Mouse (Mus musculus) heart, postnatal 36 days (tissue): Measurements from ENCODE around the gene Minos1. TPM values are rescaled to one million over a fixed set of nuclear protein-coding genes. Genes with fewer than 3 reads are reported as not detected.

Source experiments
- DNase-seq, 2 experiments: peaks; one replicate each; pipeline ENCODE4 v3.0.0; 2021 to 2022
- intact Hi-C: fragments of 180-260 bp; cut with DNase I; formaldehyde crosslinking; loops from one replicate; pipeline ENCODE4 v1.15.1; 2025
- total RNA-seq, 2 experiments: library from RNA; stranded (reverse); gene quantifications; 2 replicates each; pipeline ENCODE4 v1.2.3; 2021

Minos1 gene
- total RNA-seq, 2 experiments from 2014 or later = 679 to 769 TPM

DNA sequence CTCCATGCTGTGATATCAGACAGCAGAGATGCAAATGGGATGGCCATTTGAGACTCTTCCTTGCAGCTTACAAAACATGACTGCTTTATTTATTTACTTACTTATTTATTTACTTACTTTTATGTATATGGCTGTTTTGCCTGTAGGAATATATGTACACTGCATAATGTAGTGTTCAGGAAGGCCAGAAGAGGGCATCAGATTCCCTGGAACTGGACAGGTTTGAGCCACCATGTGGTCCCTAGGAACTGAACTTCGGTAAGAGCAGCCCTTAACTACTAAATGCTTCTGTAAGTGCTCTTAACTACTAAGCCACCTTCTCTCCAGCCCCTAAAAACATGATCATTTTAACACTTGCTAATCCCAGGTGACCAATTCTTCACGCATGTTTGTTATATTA lies 52.6 kb downstream of the Minos1 start:
- DNase-seq = no peak
- intact Hi-C loops = loop anchor here (1.0 kb wide), 1 partner anchor 156 kb away; no protein-coding TSS in a partner anchor

DNA sequence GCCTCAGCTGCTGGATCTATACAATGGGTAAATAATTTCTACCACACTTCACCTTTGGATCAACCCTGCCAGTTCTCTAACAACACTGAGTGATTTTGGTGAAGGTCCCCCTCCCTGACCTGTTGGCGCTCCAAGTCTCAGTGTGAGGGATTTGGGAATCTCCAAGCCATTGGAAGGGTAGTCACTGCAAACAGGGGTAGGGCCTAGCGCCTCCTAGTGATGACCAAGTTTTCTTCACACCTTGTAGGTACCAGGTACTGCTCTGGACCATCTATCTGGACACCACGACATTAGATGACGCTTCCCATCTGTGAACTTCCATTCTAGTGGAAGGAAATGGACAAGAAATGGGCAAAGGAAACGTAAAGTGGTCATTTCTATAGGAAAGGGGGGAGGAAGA lies 55.0 kb downstream of the Minos1 start:
- DNase-seq = no peak
- intact Hi-C loops = no loop called here

DNA sequence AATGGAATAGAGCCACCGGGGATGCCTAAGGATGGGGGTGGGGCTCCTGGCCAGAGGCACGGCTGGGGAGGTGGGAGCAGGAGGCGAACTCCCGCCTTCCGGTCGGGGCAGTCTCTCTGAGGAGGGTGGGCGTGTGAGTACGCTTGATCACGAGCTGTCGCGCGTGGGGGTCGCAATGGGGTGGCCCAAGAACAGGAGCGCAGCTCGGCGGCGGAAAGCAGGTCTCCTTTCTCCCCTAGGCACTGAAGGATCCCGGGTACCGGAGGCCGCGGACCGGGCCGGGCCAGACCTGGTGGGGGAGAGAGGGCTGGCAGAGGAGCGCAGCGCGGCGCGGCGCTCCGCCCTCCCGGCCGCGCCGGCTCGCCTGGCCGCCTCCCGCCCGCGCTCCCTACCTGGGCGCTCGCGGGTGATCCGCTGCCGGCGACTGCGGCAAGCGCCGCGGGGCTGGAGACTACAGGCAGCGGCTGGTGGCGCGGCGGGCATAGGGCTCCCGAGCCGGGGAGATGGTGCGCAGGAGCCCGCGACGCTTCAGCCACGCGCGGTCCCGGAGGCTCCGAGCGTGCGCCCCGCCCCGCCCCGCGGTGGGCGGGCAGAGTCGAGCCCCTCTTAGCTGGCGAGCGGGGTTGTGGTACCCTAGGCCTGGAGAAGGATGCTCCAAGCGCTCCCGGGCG lies 55.7 kb downstream of the Minos1 start, which contains the start of gene Htr6:
TSS of gene Htr6 (minus strand) at position 530 of the 671 bp plus-strand sequence.
- intact Hi-C loops = no loop called here
- DNase-seq = no peak

DNA sequence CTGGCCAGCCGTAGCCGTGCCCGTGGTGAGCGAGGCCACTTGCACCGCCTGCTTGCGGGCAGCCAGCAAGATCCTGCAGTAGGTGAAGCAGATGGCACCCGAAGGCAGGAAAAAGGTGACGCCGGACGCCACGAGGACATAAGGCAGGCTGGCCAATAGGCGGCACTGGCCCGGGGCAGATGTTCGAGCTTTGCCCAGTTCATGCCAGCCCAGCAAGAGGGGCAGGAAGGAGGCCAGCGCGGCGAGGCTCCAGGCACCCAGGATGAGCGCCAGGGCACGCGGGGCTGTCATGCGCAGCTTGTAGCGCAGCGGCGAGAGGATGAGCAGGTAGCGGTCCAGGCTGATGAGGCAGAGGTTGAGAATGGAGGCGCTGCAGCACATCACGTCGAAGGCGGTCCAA lies 56.9 kb downstream of the Minos1 start:
- no peak for DNase-seq

DNA sequence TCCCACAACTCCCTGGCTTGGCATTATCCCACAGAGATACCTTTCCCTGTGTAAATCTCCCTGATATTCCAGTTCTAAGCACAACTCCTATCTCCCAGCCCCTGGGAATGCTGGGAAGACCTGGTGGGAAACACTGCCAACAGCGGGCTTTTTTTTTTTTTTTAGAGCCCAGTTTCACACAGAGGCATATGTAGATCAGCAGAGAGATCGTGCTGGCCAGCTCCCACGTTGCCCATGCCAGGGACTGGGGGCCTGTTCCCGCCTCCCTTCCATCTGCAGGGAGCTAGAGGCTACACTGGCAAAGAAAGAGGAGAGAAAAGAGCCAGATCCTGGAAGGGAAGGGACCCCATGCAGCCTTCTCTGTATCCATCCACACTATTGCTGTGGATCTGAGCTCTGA lies 62.6 kb downstream of the Minos1 start:
- DNase-seq = no peak
- intact Hi-C loops = no loop called here

More for the DNA sequence above, 56.9 kb downstream of the Minos1 start:
- intact Hi-C loops = no loop called here

DNA sequence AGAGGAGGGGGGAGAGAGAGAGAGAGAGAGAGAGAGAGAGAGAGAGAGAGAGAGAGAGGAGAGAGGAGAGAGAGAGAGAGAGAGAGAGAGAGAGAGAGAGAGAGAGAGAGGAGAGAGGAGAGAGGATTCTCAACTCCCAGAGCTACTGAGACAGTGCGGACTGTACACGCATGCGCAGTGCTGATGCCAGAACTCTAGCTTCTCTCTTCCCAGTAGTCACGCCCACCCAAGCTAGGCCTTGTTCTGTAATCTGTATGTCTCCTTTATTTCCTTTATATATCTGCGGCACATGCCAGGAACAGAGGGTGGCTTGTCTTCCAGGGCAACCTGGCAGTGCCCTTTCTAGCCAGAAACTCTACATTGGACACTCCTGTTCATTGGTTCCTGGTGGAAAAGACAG lies 66.1 kb downstream of the Minos1 start:
- intact Hi-C loops = no loop called here
- DNase-seq = no peak

DNA sequence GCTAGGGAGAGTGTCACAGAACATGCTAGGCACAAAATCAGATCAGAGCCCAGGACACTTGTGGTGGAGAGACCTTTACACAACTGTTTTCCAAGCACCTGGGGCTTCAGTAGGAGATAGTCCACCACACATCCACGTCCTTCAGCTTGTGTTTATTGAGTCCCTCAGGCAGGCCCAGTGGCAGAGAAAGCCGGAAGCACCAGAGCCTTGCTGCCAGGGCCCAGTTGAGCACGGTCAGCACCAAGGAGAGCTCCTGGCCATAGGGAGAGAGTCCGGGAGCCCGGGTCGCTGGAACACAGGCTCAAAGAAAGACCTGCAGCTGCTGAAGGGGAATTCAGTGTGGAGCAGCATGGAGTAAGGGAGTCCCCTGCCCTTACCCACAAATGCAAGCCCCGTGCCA lies 71.3 kb downstream of the Minos1 start:
- DNase-seq = no peak
- intact Hi-C loops = no loop called here

DNA sequence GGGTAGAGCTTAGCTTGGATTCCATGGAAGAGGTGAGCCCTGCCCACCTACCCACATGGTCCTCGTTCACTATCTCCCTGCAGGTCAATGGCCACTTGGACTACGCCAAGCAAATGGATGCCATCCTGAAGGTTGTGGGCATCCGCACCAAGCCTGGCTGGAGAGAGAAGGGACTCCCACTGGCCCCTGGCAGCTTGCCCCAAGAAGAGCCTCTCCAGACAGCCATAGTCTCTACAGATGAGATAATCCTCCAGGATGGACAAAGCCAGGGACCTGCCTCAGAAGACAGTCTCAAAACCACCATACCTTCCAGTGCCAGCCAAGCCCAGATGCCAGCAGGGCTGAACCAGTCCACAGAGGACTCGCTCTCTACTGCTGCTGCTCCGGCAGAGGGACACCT lies 72.9 kb downstream of the Minos1 start:
- intact Hi-C loops = no loop called here
- no peak for DNase-seq

DNA sequence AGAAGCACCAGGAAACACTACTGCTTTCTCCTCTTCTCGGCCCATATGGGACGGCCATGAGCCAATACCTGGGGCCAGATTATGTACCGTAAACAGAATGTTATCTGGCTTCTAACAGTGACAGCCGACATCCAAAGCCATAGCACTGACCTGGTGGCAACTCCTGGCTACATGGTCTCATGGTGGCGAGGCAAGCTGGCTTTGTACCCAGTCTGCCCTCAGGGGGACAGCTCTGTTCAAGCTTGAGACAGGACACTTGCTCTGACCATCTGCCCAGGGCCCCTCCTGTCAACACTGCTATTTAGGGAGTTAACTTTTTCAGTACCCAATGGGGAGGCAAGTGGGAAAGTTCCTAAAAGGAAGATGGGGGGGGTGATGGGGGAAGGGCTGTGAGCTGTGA lies 73.6 kb downstream of the Minos1 start:
- intact Hi-C loops = no loop called here
- no peak for DNase-seq

DNA sequence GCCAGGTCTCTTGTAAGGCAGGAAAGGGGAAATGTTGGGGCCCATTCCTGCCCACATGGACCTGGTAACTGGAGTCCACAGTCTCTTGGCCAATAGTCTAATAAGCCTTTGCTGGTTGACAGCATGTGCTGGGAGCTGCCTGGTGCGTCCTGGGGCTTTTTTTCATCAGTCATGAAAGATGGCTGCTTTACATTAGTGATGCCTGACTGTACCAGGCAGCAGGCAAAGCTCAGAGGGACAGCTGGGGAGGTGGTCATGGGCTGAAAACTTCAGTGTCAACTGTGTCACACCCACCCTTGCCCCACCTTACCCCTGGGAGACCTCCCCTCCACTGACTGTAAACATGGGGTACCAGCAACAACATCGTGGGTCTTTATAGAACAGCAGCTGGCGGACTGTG lies 75.2 kb downstream of the Minos1 start:
- intact Hi-C loops = no loop called here

DNA sequence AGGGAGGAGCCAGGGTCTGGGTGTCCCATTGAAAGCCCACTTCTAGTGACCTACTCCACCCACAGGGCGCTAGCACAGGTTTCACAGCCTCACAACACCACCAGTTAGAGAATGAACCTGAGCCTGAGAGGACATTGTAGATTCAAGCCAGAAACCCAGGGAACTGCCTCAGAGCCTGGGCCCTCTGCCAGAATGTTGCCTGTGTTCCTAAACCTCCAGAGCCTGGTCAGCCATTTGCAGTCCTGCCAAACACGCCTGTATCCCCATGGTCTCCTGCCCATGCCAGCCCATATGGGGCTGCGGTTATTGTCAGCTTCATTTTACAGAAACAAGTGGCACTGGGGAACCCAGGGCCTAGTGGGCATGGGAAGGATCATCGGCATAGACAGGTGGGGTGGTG lies 75.6 kb downstream of the Minos1 start:
- no peak for DNase-seq
- intact Hi-C loops = no loop called here

More for the DNA sequence above, 75.2 kb downstream of the Minos1 start:
- no peak for DNase-seq

DNA sequence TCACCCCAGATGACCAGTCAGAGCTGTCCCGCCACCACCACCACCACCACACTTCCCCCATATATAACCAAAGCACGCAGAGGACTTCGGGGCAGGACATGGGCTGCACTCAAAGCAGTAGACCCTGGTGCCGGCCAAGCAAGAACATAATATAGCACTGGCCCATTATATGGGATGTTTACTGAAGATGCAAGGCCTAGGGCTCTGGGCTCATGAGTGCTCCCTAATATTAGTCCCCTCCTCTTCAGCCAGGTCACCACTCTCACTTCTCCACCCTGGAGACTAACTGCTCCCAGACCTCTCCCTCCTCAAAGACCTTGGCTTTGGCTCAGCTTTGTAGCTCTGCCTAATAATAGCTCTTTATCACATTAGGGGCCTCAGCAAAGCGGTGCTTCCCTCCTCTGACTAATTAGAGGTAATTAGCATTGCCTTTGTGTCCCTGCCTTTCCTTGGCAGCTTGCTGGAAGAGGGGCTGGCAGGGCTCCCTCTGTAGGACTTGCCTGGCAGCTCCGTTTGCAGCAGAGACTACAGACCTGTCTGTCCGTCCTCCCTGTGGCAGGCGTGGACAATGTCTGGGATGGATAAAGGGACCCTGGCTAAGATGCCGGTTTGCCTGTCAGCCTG lies 76.5 kb downstream of the Minos1 start:
- DNase-seq = no peak
- intact Hi-C loops = no loop called here

DNA sequence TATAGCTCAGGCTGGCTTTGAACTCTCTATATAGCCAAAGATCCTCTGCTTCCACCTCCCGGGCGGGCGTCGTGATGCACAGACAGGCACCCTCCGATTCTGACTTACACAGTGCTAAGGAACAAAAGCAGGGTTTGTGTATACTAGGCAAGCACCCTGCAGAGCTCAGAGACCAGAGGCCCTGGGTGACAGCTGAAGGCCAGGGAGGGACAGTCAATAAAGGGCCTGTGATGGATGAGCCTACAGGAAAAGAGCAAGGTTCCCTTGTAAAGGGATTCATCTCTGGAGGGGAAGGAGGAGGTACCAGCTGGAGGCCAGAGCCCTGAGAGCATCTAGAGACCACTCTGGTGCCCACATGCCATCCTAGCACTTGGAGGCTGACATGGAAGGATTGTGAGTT lies 77.5 kb downstream of the Minos1 start:
- intact Hi-C loops = no loop called here
- no peak for DNase-seq

DNA sequence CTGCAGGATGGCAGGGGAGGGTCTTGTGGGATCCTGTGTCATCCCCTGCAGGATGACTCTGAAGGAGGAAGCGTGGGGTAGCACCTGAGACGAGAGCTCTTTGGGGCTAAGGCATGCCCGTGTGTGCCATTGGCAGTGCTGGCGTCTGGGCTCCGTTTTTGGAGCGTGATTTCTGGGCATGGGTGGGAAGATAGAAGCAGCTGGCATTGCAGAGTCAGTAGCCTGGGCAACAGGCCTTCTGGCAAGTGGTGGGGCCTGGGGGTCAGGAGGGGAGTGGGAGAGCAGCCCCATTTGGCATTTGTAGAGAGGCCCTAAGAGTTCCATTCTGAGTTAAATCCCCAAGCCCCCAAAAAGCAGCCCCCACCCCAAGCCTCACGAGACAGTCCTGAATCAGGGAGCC lies 78.1 kb downstream of the Minos1 start:
- intact Hi-C loops = no loop called here
- DNase-seq = no peak

Other genes starting within 250 kb of the Minos1 start
- 10 to 100 TPM; 10.6 to 11.6 TPM for gene Otud3, start 217.2 kb downstream of the Minos1 start, total RNA-seq
- not detected for gene Rnf186, start 164.0 kb downstream of the Minos1 start, total RNA-seq
- 1 to 10 TPM; 8.4 to 10.0 TPM for gene Tmco4, start 158.2 kb downstream of the Minos1 start, total RNA-seq
- not detected for gene Htr6, start 55.5 kb downstream of the Minos1 start, total RNA-seq
- 10 to 100 TPM; 25.5 to 29.1 TPM for gene Nbl1, start 38.1 kb downstream of the Minos1 start, total RNA-seq
- 100 to 1,000 TPM; 393 to 443 TPM for gene Capzb, start 61.8 kb upstream of the Minos1 start, total RNA-seq
- 1 to 10 TPM; 6.4 to 7.4 TPM for gene Pqlc2, start 179.6 kb upstream of the Minos1 start, total RNA-seq
- gene Akr7a5, start 179.6 kb upstream of the Minos1 start, total RNA-seq = 10 to 100 TPM; 52.5 to 53.3 TPM
- 10 to 100 TPM; 26.8 to 28.6 TPM for gene Mrto4, start 221.5 kb upstream of the Minos1 start, total RNA-seq
- gene Emc1, start 221.5 kb upstream of the Minos1 start, total RNA-seq = 10 to 100 TPM; 50.2 to 50.6 TPM
- gene Ubr4, start 221.5 kb upstream of the Minos1 start, total RNA-seq = 100 to 1,000 TPM; 107 to 109 TPM